Mouse (Mus musculus): ENCODE results near the gene Mx1.

The Mx1 gene

GRCm38 (mm10) chr16:97462481-97463181 is at the start of gene Mx1:
TSS of gene Mx1 (minus strand) at chr16:97462907.
- DNase-seq (ENCODE audit: low spot score in 2 of 2), result no peak

- no peak for DNase-seq (ENCODE audit: low spot score in 2 of 2)
These were observed 49.6 kb upstream of the Mx1 start for GRCm38 (mm10) chr16:97512347-97512751.

DNA sequence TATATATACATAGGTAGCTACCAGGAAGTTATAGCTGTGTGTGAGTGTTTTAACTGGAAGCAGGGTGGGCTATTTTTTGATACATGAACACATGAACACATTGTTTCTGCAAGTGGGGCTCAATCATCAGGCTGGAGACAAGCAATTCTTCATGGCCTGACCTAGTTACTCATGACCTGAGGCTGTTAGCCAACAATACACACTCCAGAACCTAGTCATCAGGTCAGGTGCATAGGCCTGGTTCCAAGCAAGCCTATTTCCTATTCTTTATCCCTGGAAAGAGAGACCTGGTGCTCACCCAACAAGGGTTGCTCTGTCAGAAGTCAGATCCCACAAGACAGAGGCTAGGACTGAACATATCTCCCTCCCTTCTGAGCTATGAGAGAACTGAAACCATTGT is 48.8 kb upstream of the Mx1 start:
- DNase-seq (ENCODE audit: low spot score in 2 of 2), result no peak

- no peak for DNase-seq (ENCODE audit: low spot score in 2 of 2)
These were observed 48.1 kb upstream of the Mx1 start for GRCm38 (mm10) chr16:97510849-97511248.

- no peak for DNase-seq (ENCODE audit: low spot score in 2 of 2)
These were observed 45.1 kb upstream of the Mx1 start for GRCm38 (mm10) chr16:97507783-97508182.

GRCm38 (mm10) chr16:97504793-97505192 is 42.1 kb upstream of the Mx1 start:
- no peak for DNase-seq (ENCODE audit: low spot score in 2 of 2)

GRCm38 (mm10) chr16:97503849-97504248 is 41.1 kb upstream of the Mx1 start:
- no peak for DNase-seq (ENCODE audit: low spot score in 2 of 2)

- no peak for DNase-seq (ENCODE audit: low spot score in 2 of 2)
These were observed 38.2 kb upstream of the Mx1 start for GRCm38 (mm10) chr16:97500901-97501300.

DNA sequence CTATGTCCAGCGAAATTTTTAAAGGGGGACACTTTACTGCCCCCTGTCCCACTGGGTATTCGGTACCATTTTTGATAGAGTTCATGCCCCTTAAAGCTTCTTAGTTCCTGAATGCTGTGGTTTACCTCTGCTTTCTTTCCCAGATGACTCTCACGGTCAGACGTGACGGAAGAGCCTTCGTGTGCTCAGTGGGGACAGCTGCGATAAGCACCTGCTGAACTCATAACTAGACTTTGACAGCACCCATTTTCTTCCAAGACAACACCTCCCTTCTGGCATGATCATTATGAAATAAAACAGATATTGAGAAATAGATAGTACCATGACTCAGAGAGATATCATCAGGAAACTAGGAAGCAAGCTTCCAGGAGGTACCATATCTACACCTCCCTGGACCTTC is 36.7 kb upstream of the Mx1 start:
- DNase-seq (ENCODE audit: low spot score in 2 of 2), result no peak

GRCm38 (mm10) chr16:97498139-97498538 is 35.4 kb upstream of the Mx1 start:
- DNase-seq (ENCODE audit: low spot score in 2 of 2), result no peak

DNA sequence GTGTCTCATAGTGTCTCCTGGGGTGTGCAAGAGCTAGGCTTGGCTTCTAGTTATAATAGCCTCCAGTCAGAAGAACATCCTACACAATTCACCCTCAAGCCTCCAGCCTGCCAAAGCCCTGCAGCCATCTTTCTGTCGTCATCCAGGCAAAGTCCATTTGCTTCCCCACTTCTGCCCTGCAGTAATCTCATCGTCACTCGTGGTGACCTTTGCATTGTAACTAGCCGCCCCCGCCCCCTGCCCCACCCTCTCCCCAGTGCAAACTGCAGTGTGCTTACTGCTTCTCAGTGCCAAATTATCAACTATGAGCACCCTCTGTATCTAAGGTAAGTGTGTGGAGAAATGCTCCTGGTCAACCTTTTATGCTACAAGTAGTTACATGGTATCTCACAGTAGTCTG is 35.0 kb upstream of the Mx1 start:
- DNase-seq (ENCODE audit: low spot score in 2 of 2), result no peak

- no peak for DNase-seq (ENCODE audit: low spot score in 2 of 2)
These were observed 33.3 kb upstream of the Mx1 start for GRCm38 (mm10) chr16:97496026-97496425.

DNA sequence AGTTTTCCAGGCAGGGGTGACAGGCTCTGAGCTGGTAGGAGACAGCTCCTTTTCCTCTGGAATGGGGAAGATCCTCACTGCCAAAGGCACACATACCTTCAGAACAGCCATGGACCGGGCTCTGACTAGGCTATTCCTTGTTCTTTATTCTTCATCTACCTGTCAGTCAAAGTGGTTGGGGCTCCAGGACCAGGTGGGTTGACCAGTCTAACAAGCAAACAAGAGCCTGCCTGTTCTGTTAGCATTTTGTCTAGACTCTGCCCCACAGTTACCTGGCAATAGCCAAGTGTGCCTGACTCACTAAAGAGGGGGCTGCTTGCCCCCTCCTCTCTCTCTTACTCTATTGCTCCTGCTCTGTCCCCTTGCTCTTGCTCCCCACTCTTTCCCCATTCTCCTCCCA is 29.7 kb upstream of the Mx1 start:
- DNase-seq (ENCODE audit: low spot score in 2 of 2), result no peak

GRCm38 (mm10) chr16:97478655-97479054 is 15.9 kb upstream of the Mx1 start:
- DNase-seq (ENCODE audit: low spot score in 2 of 2), result no peak

DNA sequence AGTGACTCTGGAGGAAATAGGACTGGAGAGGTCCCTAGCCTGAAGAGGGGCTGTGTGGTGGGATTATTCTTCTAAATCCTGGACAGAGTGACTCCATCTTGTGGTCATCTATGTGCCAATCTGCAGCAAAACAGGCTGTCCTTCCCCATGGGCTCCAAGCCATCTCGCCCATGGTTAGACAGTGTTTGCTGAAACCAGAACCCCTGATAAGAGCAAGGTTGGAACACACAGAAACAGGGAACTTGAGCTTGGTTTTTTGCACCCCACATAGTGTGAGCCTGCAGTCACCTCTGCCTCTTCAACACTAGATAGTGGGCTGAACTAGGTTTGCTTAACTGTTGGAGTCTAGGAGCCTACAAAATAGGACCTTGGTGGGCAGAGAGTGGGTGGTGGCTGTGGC is 13.8 kb upstream of the Mx1 start:
- no peak for DNase-seq (ENCODE audit: low spot score in 2 of 2)

GRCm38 (mm10) chr16:97475581-97475980 is 12.9 kb upstream of the Mx1 start:
- no peak for DNase-seq (ENCODE audit: low spot score in 2 of 2)

GRCm38 (mm10) chr16:97474671-97475070 is 12.0 kb upstream of the Mx1 start:
- DNase-seq (ENCODE audit: low spot score in 2 of 2), result no peak

- no peak for DNase-seq (ENCODE audit: low spot score in 2 of 2)
These were observed 5.5 kb upstream of the Mx1 start for GRCm38 (mm10) chr16:97467993-97468791.

DNA sequence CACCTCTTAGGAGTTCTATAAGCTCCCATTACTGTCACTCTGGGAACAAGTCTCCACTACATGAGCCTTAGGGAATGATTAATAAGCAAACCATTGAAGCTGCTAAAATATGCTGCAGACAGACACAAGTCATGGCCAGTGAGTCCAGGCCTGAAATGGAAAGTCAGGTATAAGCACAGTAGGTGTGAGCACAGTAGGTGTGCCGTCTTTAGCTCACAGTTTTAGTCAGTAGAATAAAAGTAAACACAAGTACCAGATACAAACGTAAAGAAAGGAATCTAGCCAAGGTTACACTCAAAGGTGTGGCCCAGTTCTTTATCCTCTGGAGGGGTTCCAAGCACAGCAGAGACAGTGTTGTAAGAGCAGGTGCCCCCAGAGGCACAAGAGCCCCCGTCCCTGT is 4.8 kb upstream of the Mx1 start:
- no peak for DNase-seq (ENCODE audit: low spot score in 2 of 2)

GRCm38 (mm10) chr16:97466182-97466957 is 3.7 kb upstream of the Mx1 start:
- no peak for DNase-seq (ENCODE audit: low spot score in 2 of 2)

- DNase-seq (ENCODE audit: low spot score in 2 of 2), result no peak
These were observed 1.4 kb downstream of the Mx1 start for GRCm38 (mm10) chr16:97461271-97461670.

DNA sequence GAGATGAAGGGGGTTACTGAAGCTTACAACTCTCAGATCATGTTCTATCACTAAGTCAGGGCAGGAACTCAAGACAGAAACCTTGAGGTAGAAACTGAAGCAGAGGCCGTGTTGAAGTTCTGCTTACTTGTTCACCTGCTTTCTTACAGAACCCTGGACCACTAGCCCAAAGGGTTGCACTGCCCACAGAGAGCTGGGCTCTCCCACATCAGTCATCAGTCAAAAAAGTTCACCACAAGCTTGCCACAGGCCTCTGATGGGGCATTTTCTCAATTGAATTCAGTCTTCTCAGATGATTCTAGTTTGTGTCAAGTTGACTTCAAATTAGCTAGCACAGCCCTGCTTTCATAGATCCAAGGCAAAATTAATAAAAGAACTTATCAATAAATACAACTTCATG is 2.9 kb downstream of the Mx1 start:
- DNase-seq (ENCODE audit: low spot score in 2 of 2), result no peak

GRCm38 (mm10) chr16:97447386-97447785 is 15.3 kb downstream of the Mx1 start:
- no peak for DNase-seq (ENCODE audit: low spot score in 2 of 2)

Measured in right cerebral cortex, adult 2 months (tissue).